Mouse (Mus musculus) cortical plate, adult 2 months (tissue): ENCODE measurements around the gene Gm9903.

ENCODE experiments used
- CTCF ChIP-seq: fragments of 200-500 bp; IDR thresholded peaks from 2 replicates; pipeline ENCODE4 v1.5.1; 2011; ENCODE audit warnings: mild to moderate bottlenecking, control low read depth, low read length; ENCODE audit not compliant: insufficient read depth; ENCODE audit errors: extremely low read depth
- POLR2A ChIP-seq: fragments of 200-500 bp; IDR thresholded peaks from 2 replicates; pipeline ENCODE4 v1.6.1; 2011; ENCODE audit warnings: mild to moderate bottlenecking, low read length, control low read depth; ENCODE audit not compliant: insufficient read depth; ENCODE audit errors: extremely low read depth

DNA sequence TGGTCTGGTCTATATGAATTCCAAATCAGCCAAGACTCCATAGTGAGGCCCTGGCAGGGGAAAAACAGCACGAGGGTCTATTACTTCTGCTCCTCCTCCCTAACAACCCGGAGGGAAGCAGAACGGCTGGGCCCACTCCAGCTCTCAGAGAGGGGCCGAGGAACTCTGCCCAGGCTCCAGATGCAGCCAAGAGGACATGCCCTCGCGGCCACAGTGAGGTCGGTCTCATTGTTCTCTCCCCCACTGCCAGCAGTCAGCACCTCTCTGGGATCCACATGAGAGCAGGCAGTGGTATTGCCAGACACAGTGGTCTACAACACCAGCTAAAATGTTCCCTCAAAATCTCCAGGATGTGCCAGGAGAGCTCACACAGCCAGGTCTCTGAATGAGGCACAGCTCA is 23.1 kb upstream of the Gm9903 start:
- TF ChIP-seq CTCF = no peak
- TF ChIP-seq POLR2A = no peak
